Mouse (Mus musculus) embryonic facial prominence, embryonic 14.5 days (tissue): ENCODE results near the gene Gna12. TPM values are rescaled to one million over a fixed set of nuclear protein-coding genes. Genes with fewer than 3 reads are reported as not detected.

Source experiments
- ATAC-seq: fragments of 200-750 bp; cut with Nextera tagmentation; 2 replicates; pipeline ENCODE4 v1.8.0; 2017; ENCODE audit warnings: low read depth, moderate number of reproducible peaks, moderate TSS enrichment
- DNase-seq: peaks from one replicate; pipeline ENCODE4 v3.0.0-alpha.2; 2015; ENCODE audit warnings: low spot score
- H3K27ac ChIP-seq: fragments of 300-500 bp; sonication (generic); replicated peaks from 2 replicates; pipeline ENCODE4 v1.5.1; 2014; ENCODE audit warnings: low read depth, mild to moderate bottlenecking, low read length, moderate library complexity
- H3K27me3 ChIP-seq: fragments of 300-500 bp; sonication (generic); replicated peaks from 2 replicates; pipeline ENCODE4 v1.6.1; 2014; ENCODE audit warnings: low read length; ENCODE audit not compliant: control insufficient read depth, insufficient read depth
- H3K36me3 ChIP-seq: fragments of 300-500 bp; sonication (generic); 2 replicates; pipeline ENCODE4 v1.6.1; 2014; ENCODE audit warnings: low read length, mixed read lengths; ENCODE audit not compliant: control insufficient read depth, insufficient read depth
- H3K4me1 ChIP-seq: fragments of 300-500 bp; sonication (generic); 2 replicates; pipeline ENCODE4 v1.6.1; 2014; ENCODE audit warnings: antibody characterized with exemption, low read length; ENCODE audit not compliant: control insufficient read depth, insufficient read depth
- H3K4me2 ChIP-seq: fragments of 300-500 bp; sonication (generic); 2 replicates; pipeline ENCODE4 v1.6.1; 2014; ENCODE audit warnings: low read depth, mild to moderate bottlenecking, low read length, moderate library complexity, mixed read lengths
- H3K4me3 ChIP-seq: fragments of 300-500 bp; sonication (generic); 2 replicates; pipeline ENCODE4 v1.5.1; 2014; ENCODE audit warnings: low read depth, mild to moderate bottlenecking, low read length
- H3K9ac ChIP-seq: fragments of 300-500 bp; sonication (generic); 2 replicates; pipeline ENCODE4 v1.6.1; 2014; ENCODE audit warnings: low read depth, mild to moderate bottlenecking, low read length, moderate library complexity, mixed read lengths
- H3K9me3 ChIP-seq: fragments of 300-500 bp; sonication (generic); 2 replicates; pipeline ENCODE4 v1.6.1; 2016; ENCODE audit warnings: low read length; ENCODE audit not compliant: control insufficient read depth
- WGBS: fragments of 180-500 bp; shearing (Covaris S2); extraction: QIAGEN DNeasy Blood & Tissue Kit; methylation state at CpG from one replicate; pipeline ENCODE4 v1.1.7; 2014; 5-methylcytosine and 5-hydroxymethylcytosine counted together
- polyA plus RNA-seq: library from polyadenylated mRNA; unstranded; fragments of >200 nt; fragmentation: Nextera tagmentation; extraction: Ambion mirVana; gene quantifications from 2 replicates; pipeline ENCODE4 v1.2.1, GENCODE M21; 2014

The Gna12 gene
- polyA plus RNA-seq, 1 experiment from 2014 or later = 28.9 TPM

GRCm38 (mm10) chr5:140799190-140799589, 31.0 kb downstream of the Gna12 start:
- Histone ChIP-seq H3K27me3 (no peaks in the 10 kb centered on the region), H3K4me2 (no peak overlapping the region), H3K27ac (no peak overlapping the region), H3K9me3 (no peaks in the 10 kb centered on the region), H3K9ac (peak overlapping the region; percentile 32; the same call in 1 of the 2 replicates), H3K36me3 (no peaks in the 10 kb centered on the region), H3K4me3 (no peak overlapping the region), H3K4me1 (peaks cover 26% of the 10 kb centered on the region)
- DNase-seq = no peak
- 47% methylated on average over 2 of the region's 2 CpGs for WGBS
- ATAC-seq = no peak

GRCm38 (mm10) chr5:140798775-140799174, 31.5 kb downstream of the Gna12 start:
- ATAC-seq (no peak), DNase-seq (no peak)
- WGBS = 64% methylated on average over 4 of the region's 5 CpGs
- no peak overlapping the region for H3K27ac ChIP-seq
- no peak overlapping the region for H3K4me3 ChIP-seq
- H3K36me3 ChIP-seq = no peaks in the 10 kb centered on the region
- peaks cover 28% of the 10 kb centered on the region for H3K4me1 ChIP-seq
- no peaks in the 10 kb centered on the region for H3K27me3 ChIP-seq
- peak overlapping the region; percentile 32; the same call in 1 of the 2 replicates for H3K9ac ChIP-seq
- no peak overlapping the region for H3K4me2 ChIP-seq
- H3K9me3 ChIP-seq = no peaks in the 10 kb centered on the region

GRCm38 (mm10) chr5:140798158-140798557, 32.1 kb downstream of the Gna12 start:
- Histone ChIP-seq H3K27ac (peak overlapping the region; percentile 50), H3K27me3 (no peaks in the 10 kb centered on the region), H3K4me3 (no peak overlapping the region), H3K36me3 (no peaks in the 10 kb centered on the region), H3K4me1 (peaks cover 28% of the 10 kb centered on the region), H3K9me3 (no peaks in the 10 kb centered on the region), H3K4me2 (no peak overlapping the region), H3K9ac (peak overlapping the region; percentile 15; the same call in 1 of the 2 replicates)
- WGBS = 62% methylated on average over 7 of the region's 7 CpGs
- no peak for ATAC-seq
- DNase-seq = no peak

- Histone ChIP-seq H3K4me1 (peaks cover 34% of the 10 kb centered on the region), H3K36me3 (no peaks in the 10 kb centered on the region), H3K27ac (no peak overlapping the region), H3K27me3 (no peaks in the 10 kb centered on the region), H3K4me3 (no peak overlapping the region), H3K4me2 (no peak overlapping the region), H3K9ac (no peak overlapping the region), H3K9me3 (no peaks in the 10 kb centered on the region)
- DNase-seq = no peak
- WGBS = 86% methylated on average over 3 of the region's 3 CpGs
- no peak for ATAC-seq
Measured at GRCm38 (mm10) chr5:140796051-140796450, 34.2 kb downstream of the Gna12 start.

- DNase-seq (no peak), ATAC-seq (no peak)
- peaks cover 41% of the 10 kb centered on the region for H3K4me1 ChIP-seq
- H3K9ac ChIP-seq = no peak overlapping the region
- no peak overlapping the region for H3K4me2 ChIP-seq
- no peaks in the 10 kb centered on the region for H3K36me3 ChIP-seq
- H3K27me3 ChIP-seq = no peaks in the 10 kb centered on the region
- peak overlapping the region; percentile 30 for H3K27ac ChIP-seq
- WGBS = 70% methylated on average over 2 of the region's 2 CpGs
- no peaks in the 10 kb centered on the region for H3K9me3 ChIP-seq
- no peak overlapping the region for H3K4me3 ChIP-seq
Measured at GRCm38 (mm10) chr5:140795176-140795575, 35.1 kb downstream of the Gna12 start.

GRCm38 (mm10) chr5:140794753-140795152, 35.5 kb downstream of the Gna12 start:
- ATAC-seq (no peak), DNase-seq (no peak)
- Histone ChIP-seq H3K9ac (no peak overlapping the region), H3K4me3 (no peak overlapping the region), H3K27ac (peak overlapping the region; percentile 30), H3K4me2 (no peak overlapping the region), H3K9me3 (no peaks in the 10 kb centered on the region), H3K4me1 (peaks cover 45% of the 10 kb centered on the region), H3K27me3 (no peaks in the 10 kb centered on the region), H3K36me3 (no peaks in the 10 kb centered on the region)
- WGBS = 36% methylated on average over 2 of the region's 3 CpGs

GRCm38 (mm10) chr5:140792233-140792632, 38.0 kb downstream of the Gna12 start:
- Histone ChIP-seq H3K27ac (peak overlapping the region; percentile 78; the same call in 1 of the 2 replicates), H3K36me3 (0 out of 2 replicates have a peak, but pooled peaks cover 2% of the 10 kb centered on the region), H3K27me3 (no peaks in the 10 kb centered on the region), H3K4me3 (no peak overlapping the region), H3K4me2 (no peak overlapping the region), H3K9ac (no peak overlapping the region), H3K4me1 (peaks cover 40% of the 10 kb centered on the region), H3K9me3 (no peaks in the 10 kb centered on the region)
- no peak for DNase-seq
- 47% methylated on average over 5 of the region's 5 CpGs for WGBS
- ATAC-seq = no peak

GRCm38 (mm10) chr5:140790937-140791877, 39.0 kb downstream of the Gna12 start:
- H3K4me1 ChIP-seq = peaks cover 40% of the 10 kb centered on the region
- H3K9ac ChIP-seq = peak overlapping the region; percentile 17; the same call in 1 of the 2 replicates
- H3K27ac ChIP-seq = peak overlapping the region; percentile 78
- peak; percentile 93 for DNase-seq
- ATAC-seq = peak; percentile 63
- H3K4me2 ChIP-seq = peak overlapping the region; percentile 16; the same call in 1 of the 2 replicates
- no peaks in the 10 kb centered on the region for H3K9me3 ChIP-seq
- WGBS = 30% methylated on average over 9 of the region's 9 CpGs
- H3K36me3 ChIP-seq = 0 out of 2 replicates have a peak, but pooled peaks cover 4% of the 10 kb centered on the region
- H3K4me3 ChIP-seq = no peak overlapping the region
- H3K27me3 ChIP-seq = no peaks in the 10 kb centered on the region
